8 mouse cellular contexts compared by ENCODE assay signal in the genomic region with DNA sequence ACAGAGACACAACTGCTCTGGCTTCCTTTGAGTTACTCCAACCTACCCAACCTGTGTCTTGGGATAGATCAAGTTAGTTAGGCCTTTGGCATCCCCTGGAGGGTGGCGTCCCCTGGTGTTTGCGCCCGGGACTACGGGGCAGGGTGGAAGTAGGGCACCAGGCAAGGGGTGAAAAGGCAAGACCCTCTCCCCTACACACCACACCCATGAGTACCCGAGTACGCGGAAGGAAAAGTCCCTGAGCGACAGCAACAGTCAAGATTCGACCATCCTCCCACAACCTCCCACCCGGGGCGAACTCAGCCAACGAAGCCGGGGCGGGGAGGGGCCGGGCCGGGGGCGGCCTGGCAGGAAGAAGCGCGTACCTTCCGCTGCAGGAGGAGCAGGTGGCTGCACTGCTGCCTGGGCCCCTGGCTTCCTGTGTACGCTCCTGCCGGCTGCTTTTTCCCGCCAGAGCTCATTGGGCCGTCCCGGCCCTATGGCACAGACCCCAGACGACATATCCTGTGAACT. TPM values are rescaled to one million over a fixed set of nuclear protein-coding genes. Genes with fewer than 3 reads are reported as not detected.
A peak's percentile ranks its signal among the peaks of the same experiment; 100 is the strongest.
DNase-seq lines count a peak whose midpoint lies in the region; ATAC-seq and TF ChIP-seq lines count a peak whose summit lies in the region.

A gene (plus strand): TSS at position 479 of the 513 bp plus-strand sequence.

- no peak; the same call in 1 of the 2 replicates for TF ChIP-seq EP300 in CH12.LX (IDR thresholded peaks at IDR 0.05; ENCODE audit: low read length)

- peak within 1 kb of the TSS; percentile 92 for H3K4me2 ChIP-seq in CH12.LX (ENCODE audit: insufficient read depth, low read depth, poor library complexity, severe bottlenecking)
- peak within 1 kb of the TSS; percentile 42 for H3K4me2 ChIP-seq in embryonic facial prominence, embryonic 14.5 days (ENCODE audit: low read depth, low read length)
- H3K4me2 ChIP-seq in lung, embryonic 16.5 days (ENCODE audit: low read depth, low read length) = peak within 1 kb of the TSS; percentile 37

- TF ChIP-seq RAD21 in CH12.LX (IDR thresholded peaks at IDR 0.05; ENCODE audit: low read depth, low read length) = peak; percentile 85

- dilution Hi-C loops in CH12.LX (cut with MboI; ENCODE audit: extremely low pct_ligation_motif_present, extremely low pct_unique_long_range_greater_than_20kb, low sequenced_read_pairs) = no loop called here

- H3K27ac ChIP-seq in CH12.LX (ENCODE audit: insufficient read depth, low read depth) = peak within 1 kb of the TSS; percentile 81
- no peak within 1 kb of the TSS for H3K27ac ChIP-seq in embryonic facial prominence, embryonic 14.5 days (replicated peaks; ENCODE audit: low read depth, low read length)
- H3K27ac ChIP-seq in lung, embryonic 16.5 days (ENCODE audit: low read length) = 0 out of 2 replicates have a peak within 1 kb of the TSS, but pooled peaks have one; percentile 3

- peak within 1 kb of the TSS; percentile 78 for H3K9ac ChIP-seq in CH12.LX (ENCODE audit: insufficient read depth, low read depth)
- H3K9ac ChIP-seq in embryonic facial prominence, embryonic 14.5 days (ENCODE audit: low read depth, low read length) = peak within 1 kb of the TSS; percentile 37; the same call in 1 of the 2 replicates
- H3K9ac ChIP-seq in lung, embryonic 16.5 days (ENCODE audit: low read length) = peak within 1 kb of the TSS; percentile 29

- H3K36me3 ChIP-seq in CH12.LX (replicated peaks in 1 of 2; ENCODE audit: control insufficient read depth in 1 of 2, insufficient read depth in 1 of 2, low read length in 1 of 2) = peaks cover 42 to 72% of the 10 kb centered on the region in 2 experiments
- H3K36me3 ChIP-seq in embryonic facial prominence, embryonic 14.5 days (ENCODE audit: control insufficient read depth, insufficient read depth, low read length) = peaks cover 34% of the 10 kb centered on the region
- peaks cover 23% of the 10 kb centered on the region for H3K36me3 ChIP-seq in lung, embryonic 16.5 days (ENCODE audit: control insufficient read depth, insufficient read depth, low read length)

- intact Hi-C loops in heart, postnatal 14 days (cut with DNase I) = loop anchor here (2.0 to 5.0 kb wide), 3 partner anchors 49 to 119 kb away; a partner anchor contains a TSS

- TF ChIP-seq CTCF in CH12.LX (conservative IDR thresholded peaks at IDR 0.05 in 1 of 2, IDR thresholded peaks at IDR 0.05 in 1 of 2; ENCODE audit: low read depth in 2 of 2, low read length in 2 of 2) = peak; percentile 85 to 96

- peak; percentile 85 for ATAC-seq in activated CD4-positive, CD25-positive, alpha-beta regulatory T cell, adult 4 months
- peak; percentile 54; the same call in 1 of the 2 replicates for ATAC-seq in embryonic facial prominence, embryonic 14.5 days (ENCODE audit: low read depth)
- peak; percentile 55 for ATAC-seq in lung, embryonic 16.5 days (ENCODE audit: low read depth)

- WGBS in embryonic facial prominence, embryonic 14.5 days = 8% methylated on average over 22 of the region's 26 CpGs
- 9% methylated on average over 26 of the region's 26 CpGs for WGBS in lung, embryonic 16.5 days

- no peaks in the 10 kb centered on the region for H3K79me2 ChIP-seq in CH12.LX (replicated peaks; ENCODE audit: control insufficient read depth, extremely low read depth, insufficient read depth, poor library complexity, severe bottlenecking)

- TF ChIP-seq POLR2A in CH12.LX (IDR thresholded peaks at IDR 0.05; ENCODE audit: low read depth, low read length) = peak; percentile 67; the same call in 1 of the 2 replicates

- in situ Hi-C loops in CH12.LX (cut with MboI; ENCODE audit: low pct_ligation_motif_present, low pct_unique_long_range_greater_than_20kb, low sequenced_read_pairs) = loop anchor here (5.0 kb wide), 1 partner anchor 49 kb away; a partner anchor contains a TSS

- peaks cover 2 to 56% of the 10 kb centered on the region in 2 experiments; a peak in 2 of 4 replicates for H3K4me1 ChIP-seq in CH12.LX (ENCODE audit: control insufficient read depth in 1 of 2, insufficient read depth in 2 of 2)
- no peaks in the 10 kb centered on the region for H3K4me1 ChIP-seq in embryonic facial prominence, embryonic 14.5 days (ENCODE audit: control insufficient read depth, insufficient read depth, low read length)
- H3K4me1 ChIP-seq in lung, embryonic 16.5 days (replicated peaks; ENCODE audit: control insufficient read depth, insufficient read depth, low read length) = no peaks in the 10 kb centered on the region; the same call in 1 of the 2 replicates

- peak; percentile 79 for DNase-seq in CH12.LX (ENCODE audit: extremely low read depth)
- peak; percentile 19 for DNase-seq in embryonic facial prominence, embryonic 14.5 days (ENCODE audit: low spot score)
- peak; percentile 66 to 81 for DNase-seq in heart, postnatal 14 days
- DNase-seq in kidney, postnatal 4 days = peak; percentile 84 to 86
- DNase-seq in retina, embryonic 14.5 days (ENCODE audit: low spot score) = peak; percentile 63
- no peak for DNase-seq in frontal cortex, postnatal 14 days (ENCODE audit: low spot score in 2 of 2)

- no peaks in the 10 kb centered on the region for H3K27me3 ChIP-seq in CH12.LX (replicated peaks)
- no peaks in the 10 kb centered on the region for H3K27me3 ChIP-seq in embryonic facial prominence, embryonic 14.5 days (replicated peaks; ENCODE audit: control insufficient read depth, insufficient read depth, low read length)
- H3K27me3 ChIP-seq in lung, embryonic 16.5 days (ENCODE audit: control insufficient read depth, insufficient read depth, low read depth, low read length) = no peaks in the 10 kb centered on the region

- no peaks in the 10 kb centered on the region for H3K9me3 ChIP-seq in CH12.LX (replicated peaks; ENCODE audit: low read length)
- no peaks in the 10 kb centered on the region for H3K9me3 ChIP-seq in embryonic facial prominence, embryonic 14.5 days (ENCODE audit: control insufficient read depth, low read length)
- H3K9me3 ChIP-seq in lung, embryonic 16.5 days (ENCODE audit: control insufficient read depth, low read length) = no peaks in the 10 kb centered on the region

- H3K4me3 ChIP-seq in CH12.LX (replicated peaks in 1 of 3; ENCODE audit: low read depth in 2 of 3, low read length in 2 of 3, poor library complexity in 1 of 3) = peak within 1 kb of the TSS; percentile 58 to 70 (median 68)
- 0 out of 2 replicates have a peak within 1 kb of the TSS, but pooled peaks have one; percentile 11 for H3K4me3 ChIP-seq in embryonic facial prominence, embryonic 14.5 days (ENCODE audit: low read depth, low read length)
- peak within 1 kb of the TSS; percentile 6; the same call in 1 of the 2 replicates for H3K4me3 ChIP-seq in lung, embryonic 16.5 days (ENCODE audit: low read length)

TF ChIP-seq in CH12.LX, 34 proteins besides CTCF, POLR2A, EP300 and RAD21 (continues in another document):
- TF ChIP-seq TBP (conservative IDR thresholded peaks at IDR 0.05; ENCODE audit: low read depth, low read length) (0 out of 2 replicates have a peak, but pooled peaks have one; percentile 21), BHLHE40 (IDR thresholded peaks at IDR 0.05; ENCODE audit: low read depth, low read length) (no peak; the same call in 1 of the 2 replicates), MAX (IDR thresholded peaks at IDR 0.05; ENCODE audit: low read length) (peak; percentile 87; the same call in 1 of the 2 replicates), ZNF384 (IDR thresholded peaks at IDR 0.05; ENCODE audit: low read depth, low read length) (no peak; the same call in 1 of the 2 replicates), ZC3H11A (IDR thresholded peaks at IDR 0.05; ENCODE audit: low read depth, low read length) (no peak; the same call in 1 of the 2 replicates), MAFK (IDR thresholded peaks at IDR 0.05; ENCODE audit: insufficient replicate concordance, low read length) (no peak), CHD2 (IDR thresholded peaks at IDR 0.05; ENCODE audit: low read length) (no peak; the same call in 1 of the 2 replicates), SIN3A (IDR thresholded peaks at IDR 0.05; ENCODE audit: low read length) (peak; percentile 95), IRF4 (IDR thresholded peaks at IDR 0.05; ENCODE audit: low read depth, low read length) (peak; percentile 43; the same call in 1 of the 2 replicates), USF1 (IDR thresholded peaks at IDR 0.05; ENCODE audit: low read depth, low read length) (no peak), JUN (IDR thresholded peaks at IDR 0.05; ENCODE audit: insufficient read depth, low read depth, low read length) (no peak), POLR2AphosphoS2 (IDR thresholded peaks at IDR 0.05; ENCODE audit: low read depth, low read length) (peak; percentile 54; the same call in 1 of the 2 replicates), MAZ (IDR thresholded peaks at IDR 0.05; ENCODE audit: low read depth, low read length) (peak; percentile 59), CHD1 (IDR thresholded peaks at IDR 0.05; ENCODE audit: low read depth, low read length) (peak; percentile 86), JUND (conservative IDR thresholded peaks at IDR 0.05; ENCODE audit: low read depth, low read length) (no peak), NELFE (IDR thresholded peaks at IDR 0.05; ENCODE audit: low read depth, low read length) (peak; percentile 76), RCOR1 (conservative IDR thresholded peaks at IDR 0.05; ENCODE audit: low read depth, low read length) (no peak), MEF2A (IDR thresholded peaks at IDR 0.05; ENCODE audit: borderline replicate concordance, low read depth, low read length) (no peak), UBTF (IDR thresholded peaks at IDR 0.05; ENCODE audit: low read depth, low read length) (peak; percentile 96), NRF1 (IDR thresholded peaks at IDR 0.05; ENCODE audit: low read depth, low read length) (peak; percentile 37; the same call in 1 of the 2 replicates), PAX5 (IDR thresholded peaks at IDR 0.05; ENCODE audit: low read length) (no peak), KAT2A (IDR thresholded peaks at IDR 0.05; ENCODE audit: insufficient replicate concordance, low read length) (no peak), ELF1 (IDR thresholded peaks at IDR 0.05; ENCODE audit: low read depth, low read length) (peak; percentile 79), MXI1 (IDR thresholded peaks at IDR 0.05; ENCODE audit: low read depth, low read length) (peak; percentile 90), TCF12 (IDR thresholded peaks at IDR 0.05; ENCODE audit: low read depth, low read length) (peak; percentile 88)

RNA-seq across cellular contexts. Expression of the gene that starts here (rescaled TPM):
- total RNA-seq in CH12.LX (2012; rRNA removed) (7.5 and 7.6 TPM in 2 replicates), CH12.LX (2014; rRNA removed) (1.7 and 2.0 TPM in 2 replicates)
- polyA plus RNA-seq in CH12.LX (2012; ENCODE audit: insufficient read length, low read depth) = 32.6 and 33.2 TPM in 2 replicates
- 1 to 10 TPM; 6.0 to 7.9 TPM for polyA plus RNA-seq in activated CD4-positive, CD25-positive, alpha-beta regulatory T cell, adult 4 months (2017; shearing (Covaris generic))
- polyA plus RNA-seq in embryonic facial prominence, embryonic 14.5 days (2014; fragmentation: Nextera tagmentation; extraction: Ambion mirVana) = 1.1 and 1.4 TPM in 2 replicates
- 1 to 10 TPM in 1 of 2 experiments, under 1 TPM in 1; 0.69 to 5.7 TPM for total RNA-seq in heart, postnatal 14 days (2021)
- 0.58 and 0.79 TPM in 2 replicates for polyA plus RNA-seq in lung, embryonic 16.5 days (2015; fragmentation: Nextera tagmentation; extraction: Ambion mirVana)

Comparison
In these comparisons a context has a peak if more than half of its experiments do, and no peak if none do; other contexts are left out.
1. Peak in ATAC-seq, H3K4me3 ChIP-seq, H3K27ac ChIP-seq, H3K9ac ChIP-seq and H3K4me2 ChIP-seq in lung, embryonic 16.5 days; RNA of the gene not detected or under 1 TPM.
2. DNase-seq: peak in CH12.LX (single experiment), embryonic facial prominence, embryonic 14.5 days (single experiment), heart, postnatal 14 days (2 of 2), kidney, postnatal 4 days (2 of 2) and retina, embryonic 14.5 days (single experiment); none in frontal cortex, postnatal 14 days (0 of 2).
3. H3K4me2 ChIP-seq: peak in every context shown above with its lines; median percentile 92 in CH12.LX; 42 in embryonic facial prominence, embryonic 14.5 days; 37 in lung, embryonic 16.5 days.
4. H3K4me3 ChIP-seq: peak in every context shown above with its lines; median percentile 68 in CH12.LX; 11 in embryonic facial prominence, embryonic 14.5 days; 6 in lung, embryonic 16.5 days.
5. Peak in every context shown above with its lines, with median percentiles within 50 percentile points of each other: H3K9ac ChIP-seq and ATAC-seq.